Mouse (Mus musculus) megakaryocyte, adult 5-6 weeks (primary cell): ENCODE measurements around the gene Gngt2. TPM values are rescaled to one million over a fixed set of nuclear protein-coding genes. Genes with fewer than 3 reads are reported as not detected.

Experiments used
- ATAC-seq: 2 replicates; pipeline ENCODE4 v1.8.0; 2016; ENCODE audit warnings: mild to moderate bottlenecking, inconsistent platforms; ENCODE audit not compliant: poor library complexity, severe bottlenecking
- total RNA-seq, 2 experiments: library from RNA; stranded (forward) in 1 of 2; stranded (reverse) in 1 of 2; fragments of 153-499, 151-499 nt in 1 of 2; fragments of 221-1000, 200-1000 nt in 1 of 2; gene quantifications; 2 replicates each; pipeline versions ENCODE4 v1.2.3 to v1.2.4; 2015 to 2017

Gngt2 gene
- total RNA-seq (2015) (92.0 and 95.7 TPM in 2 replicates), total RNA-seq (2017) (64.0 and 66.6 TPM in 2 replicates)

DNA sequence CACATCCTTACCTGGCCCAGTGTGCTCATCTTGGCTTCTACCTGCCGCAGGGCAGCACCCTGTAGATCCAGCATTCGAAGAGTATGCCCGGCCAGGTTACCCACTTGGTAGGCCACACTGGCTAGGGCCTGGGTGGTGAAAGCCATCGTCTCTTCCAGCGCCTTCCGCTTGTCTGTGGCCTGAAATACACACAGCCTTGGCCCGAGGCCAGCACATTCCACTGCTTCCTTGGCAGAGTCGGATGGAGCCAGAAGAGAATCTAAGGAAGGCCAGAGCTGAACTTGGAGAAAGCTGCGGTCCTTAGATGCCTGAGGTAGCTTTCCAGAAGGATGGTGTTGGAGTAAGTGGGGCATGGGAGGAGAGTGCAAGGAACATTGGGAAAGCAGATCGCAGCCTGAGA, at the start of gene Gngt2:
TSS of gene Gngt2 (plus strand) at position 158 of the 400 bp plus-strand sequence.
- ATAC-seq, result no peak

DNA sequence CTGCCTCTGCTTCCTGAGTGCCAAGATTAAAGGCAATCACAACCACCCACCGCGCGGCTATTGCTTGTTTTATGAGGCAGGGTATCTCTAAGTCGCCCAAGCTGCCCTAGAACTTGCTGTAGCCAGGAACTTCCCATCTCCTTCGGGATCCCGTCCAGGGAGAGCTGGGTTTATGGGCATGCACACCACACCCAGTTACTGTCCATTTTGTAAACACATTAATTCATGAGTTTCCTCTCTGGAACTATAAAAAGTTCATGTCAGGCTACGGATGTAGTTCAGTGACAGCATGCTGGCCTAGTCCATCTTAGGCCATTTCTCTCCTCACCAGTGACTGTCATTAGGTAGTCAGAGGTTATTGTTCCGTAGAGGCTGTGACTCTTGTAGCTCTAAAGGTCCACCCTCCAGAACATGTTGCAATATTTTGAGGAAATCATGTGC, 47.5 kb upstream of the Gngt2 start:
- ATAC-seq, result peak; percentile 84

DNA sequence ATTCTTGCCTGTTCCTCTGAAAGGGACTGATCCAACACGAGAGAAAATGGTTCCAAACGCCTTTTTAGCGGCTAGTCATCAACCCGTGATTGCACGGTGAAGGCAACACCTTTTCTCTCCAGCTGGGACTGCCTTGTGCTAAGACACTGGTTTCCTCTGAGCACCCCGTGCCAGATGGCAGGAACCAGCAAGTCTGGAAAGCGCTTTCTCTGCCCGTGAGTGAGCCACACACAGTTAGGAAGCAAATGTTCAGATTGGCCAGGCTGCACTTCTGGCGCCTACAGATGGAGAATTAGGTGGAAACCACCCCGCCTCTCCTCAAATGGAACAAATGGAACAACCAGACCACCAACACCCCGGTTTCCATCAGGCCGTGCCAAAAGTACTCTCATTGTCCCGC, 45.2 kb upstream of the Gngt2 start:
- no peak for ATAC-seq

DNA sequence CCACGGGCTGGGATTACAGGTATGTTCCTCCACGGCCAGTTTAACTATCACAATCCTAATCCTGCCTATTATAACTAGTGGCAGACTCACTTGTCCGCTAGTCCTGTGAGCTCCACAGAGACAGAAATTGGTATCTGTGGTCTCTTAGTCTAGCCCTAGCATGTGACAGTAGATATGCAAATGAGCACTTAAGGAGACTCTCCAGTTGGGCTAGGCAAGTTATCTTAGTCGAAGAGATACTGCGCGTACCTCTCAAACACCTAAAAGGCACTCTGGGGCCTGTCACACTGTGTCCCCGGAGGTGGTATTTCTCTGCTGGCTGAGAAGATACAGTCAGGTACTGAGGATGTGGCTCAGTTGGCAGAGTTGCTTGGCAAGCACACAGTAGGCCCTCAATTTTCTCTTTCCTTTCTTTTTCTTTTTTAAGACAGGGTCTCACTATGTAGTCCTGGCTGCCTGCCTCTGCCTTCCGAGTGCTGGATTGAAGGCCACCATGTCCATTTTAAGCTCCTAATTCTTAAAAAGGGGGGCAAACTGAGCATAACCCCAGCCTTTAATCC, 44.0 kb upstream of the Gngt2 start:
- ATAC-seq, result no peak

DNA sequence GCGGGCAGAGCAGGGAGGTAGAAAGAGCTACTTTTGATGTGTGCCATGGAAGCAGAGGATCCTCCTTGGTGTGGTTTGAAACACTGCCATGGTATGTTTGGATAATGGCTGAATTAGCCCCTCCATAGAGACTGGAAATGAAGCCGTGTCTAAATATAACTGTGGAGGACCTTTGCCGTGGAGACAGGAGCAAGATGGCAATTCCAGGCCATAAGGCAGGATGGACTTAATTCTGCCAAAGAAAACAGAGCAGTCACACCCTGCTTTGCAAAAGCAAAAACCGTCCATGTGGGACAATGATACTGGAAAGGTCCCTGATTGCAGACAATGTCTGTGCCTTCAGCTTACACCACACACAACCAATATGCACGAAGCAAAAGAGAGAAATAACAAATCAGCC, 42.8 kb upstream of the Gngt2 start:
- no peak for ATAC-seq

DNA sequence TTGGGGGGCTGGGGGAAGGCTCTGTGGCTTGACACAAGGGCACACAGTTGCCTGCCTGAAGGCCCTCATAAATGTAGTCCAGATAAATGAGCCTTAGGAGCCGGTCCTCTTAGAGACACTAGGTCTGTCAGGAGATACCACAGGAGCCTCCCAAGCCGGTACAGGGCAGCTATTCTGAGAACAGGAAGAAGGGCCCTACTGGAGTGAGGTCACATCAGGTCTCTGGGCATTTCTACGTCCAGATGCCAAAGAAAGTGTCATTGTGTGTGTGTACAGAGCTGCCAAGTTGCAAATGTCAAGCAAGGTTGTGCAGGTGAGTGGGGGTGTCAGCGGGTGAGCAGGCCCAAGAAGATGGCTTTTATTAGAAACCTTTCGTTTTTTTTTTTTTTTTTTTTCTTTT, 41.4 kb upstream of the Gngt2 start:
- ATAC-seq, result 0 out of 2 replicates have a peak, but pooled peaks have one; percentile 29

DNA sequence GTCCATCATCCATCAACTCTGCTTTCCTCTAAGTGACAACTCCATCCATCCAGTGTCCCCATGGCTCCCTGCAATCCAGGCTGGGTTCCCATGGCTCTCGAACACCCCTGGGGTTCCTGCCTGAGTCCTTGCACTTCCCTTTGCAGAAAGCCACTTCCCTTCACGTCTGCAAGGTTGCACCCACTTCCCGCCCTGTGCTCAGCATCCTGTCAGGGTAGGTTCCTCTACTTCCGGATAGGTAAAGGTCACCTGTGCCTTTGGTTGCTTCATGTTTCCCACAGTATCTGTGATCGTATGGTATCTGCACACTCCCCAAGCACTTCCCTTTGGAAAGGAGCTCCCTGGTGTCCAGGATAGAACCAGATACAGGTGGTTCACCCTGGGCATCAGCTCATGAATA, 32.0 kb upstream of the Gngt2 start:
- peak; percentile 72 for ATAC-seq

DNA sequence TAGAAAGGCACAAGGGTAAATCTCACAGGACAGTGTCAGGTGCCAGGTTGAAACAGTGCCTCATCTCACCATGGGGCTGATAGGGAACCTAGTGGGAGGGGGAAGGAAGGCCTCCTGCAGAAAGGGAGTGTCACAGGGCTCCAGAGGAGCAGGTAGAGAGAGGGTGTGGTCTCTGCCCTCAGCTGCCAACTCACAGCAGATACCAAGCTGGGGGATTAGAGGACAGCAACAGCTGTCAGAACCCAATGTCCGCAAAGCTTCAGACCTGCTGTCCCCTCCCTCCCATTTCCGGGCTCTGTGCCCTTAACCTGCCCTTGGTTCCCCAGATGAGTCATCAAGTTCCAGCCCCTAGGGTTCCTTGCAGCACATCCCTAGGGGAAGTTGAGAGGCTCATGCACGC, 31.5 kb upstream of the Gngt2 start:
- peak; percentile 86 for ATAC-seq

DNA sequence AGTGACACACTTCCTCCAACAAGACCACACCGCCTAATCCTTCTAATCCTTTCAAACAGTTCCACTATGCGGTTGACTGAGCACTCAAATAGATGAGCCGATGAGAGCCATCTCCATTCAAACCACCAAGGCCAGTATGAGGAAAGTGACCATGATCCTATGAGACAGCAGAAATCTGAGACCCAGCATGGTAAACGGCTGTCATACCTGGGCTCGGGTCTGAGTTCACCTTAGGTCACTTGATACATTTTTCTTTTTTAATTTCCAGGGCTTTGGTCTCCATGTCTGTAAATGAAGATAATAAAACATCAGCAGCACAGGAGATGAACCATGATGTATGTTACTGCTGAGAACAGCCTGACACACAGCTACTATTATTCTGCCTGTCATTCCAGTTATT, 29.1 kb upstream of the Gngt2 start:
- ATAC-seq, result no peak

DNA sequence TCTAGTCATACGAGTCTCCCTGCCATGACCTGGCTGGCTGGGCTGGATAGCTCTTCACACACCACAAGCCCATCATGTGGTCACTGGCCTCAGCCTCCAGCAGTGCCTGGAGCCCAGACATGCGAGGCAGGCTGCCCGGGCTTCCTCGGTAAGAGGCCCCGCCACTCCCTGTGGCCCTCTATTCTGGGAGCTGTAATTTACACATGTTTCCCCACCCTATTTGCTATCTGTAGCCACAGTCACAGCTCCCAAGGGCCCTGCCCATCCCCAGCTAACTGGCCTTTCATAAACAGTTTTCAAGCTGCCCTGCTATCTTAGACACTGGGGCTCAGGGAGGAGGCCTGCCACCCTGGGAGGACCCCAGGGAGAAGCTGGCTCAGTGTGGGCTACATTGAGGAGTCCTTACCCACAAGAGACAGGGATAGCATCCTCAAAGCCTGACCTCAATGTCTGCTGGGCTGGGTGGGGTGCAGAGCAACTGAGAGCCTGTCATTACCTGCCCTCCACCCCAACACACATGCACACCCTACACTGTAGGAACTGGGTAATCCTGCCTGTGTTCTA, 28.5 kb upstream of the Gngt2 start:
- ATAC-seq, result no peak

DNA sequence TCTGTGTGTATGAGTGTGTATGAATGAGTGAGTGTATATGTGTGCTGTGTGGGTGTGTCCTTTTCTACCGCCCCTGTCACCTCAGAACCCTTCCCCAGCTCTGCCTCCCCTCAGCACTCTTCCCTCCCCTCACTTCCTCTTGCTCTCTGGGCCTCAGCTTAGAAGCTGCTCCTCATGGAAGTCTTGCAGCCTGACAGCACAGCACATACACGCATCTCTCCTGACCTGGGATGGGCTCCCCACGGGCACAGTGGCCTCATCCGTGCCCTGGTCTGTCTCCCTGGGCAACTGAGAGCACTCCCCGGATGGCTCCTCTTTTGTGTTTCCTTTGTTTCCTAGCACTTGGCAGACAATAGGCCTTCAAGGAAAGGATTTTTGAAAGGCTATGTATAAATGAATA, 27.4 kb upstream of the Gngt2 start:
- no peak for ATAC-seq

DNA sequence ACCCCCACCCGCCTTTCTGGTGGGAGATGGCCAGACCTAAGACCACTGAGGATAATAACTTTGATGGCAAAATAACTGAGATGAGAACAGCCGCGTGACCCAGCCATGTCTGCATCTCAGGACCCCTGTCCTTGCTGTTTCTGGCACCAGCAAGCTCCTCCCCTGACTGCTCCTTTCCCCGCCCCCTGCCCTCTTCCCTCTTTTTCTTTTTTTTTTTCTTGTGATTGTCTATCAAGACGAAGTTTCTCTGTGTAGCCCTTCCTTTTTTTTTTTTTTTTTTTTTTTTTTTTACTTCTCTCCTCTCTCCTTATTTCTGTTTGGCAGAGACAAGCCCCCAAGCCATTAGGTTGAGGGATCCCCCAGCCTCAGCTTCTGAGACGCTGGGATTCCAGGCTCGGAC, 26.2 kb upstream of the Gngt2 start:
- ATAC-seq, result 0 out of 2 replicates have a peak, but pooled peaks have one; percentile 27

DNA sequence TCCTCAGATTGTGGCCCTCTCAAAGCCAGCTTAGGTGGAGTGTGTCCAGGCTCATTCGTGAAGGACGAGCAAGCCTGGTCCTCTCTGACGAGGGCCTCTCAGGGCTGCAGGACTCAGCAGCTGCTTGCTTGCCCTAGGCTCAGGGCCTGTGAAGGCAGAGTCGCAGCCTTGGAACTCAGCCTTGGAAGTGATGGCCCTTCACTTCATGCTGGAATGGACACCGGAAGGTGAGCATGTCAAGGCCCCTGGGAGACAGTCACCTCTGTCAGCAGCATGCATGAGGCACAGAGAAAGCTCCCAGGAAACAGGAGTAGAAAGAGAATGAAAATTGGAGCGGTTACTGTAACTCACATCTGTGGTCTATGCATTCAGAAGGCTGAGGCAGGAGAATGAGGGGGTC, 25.3 kb upstream of the Gngt2 start:
- ATAC-seq, result no peak

DNA sequence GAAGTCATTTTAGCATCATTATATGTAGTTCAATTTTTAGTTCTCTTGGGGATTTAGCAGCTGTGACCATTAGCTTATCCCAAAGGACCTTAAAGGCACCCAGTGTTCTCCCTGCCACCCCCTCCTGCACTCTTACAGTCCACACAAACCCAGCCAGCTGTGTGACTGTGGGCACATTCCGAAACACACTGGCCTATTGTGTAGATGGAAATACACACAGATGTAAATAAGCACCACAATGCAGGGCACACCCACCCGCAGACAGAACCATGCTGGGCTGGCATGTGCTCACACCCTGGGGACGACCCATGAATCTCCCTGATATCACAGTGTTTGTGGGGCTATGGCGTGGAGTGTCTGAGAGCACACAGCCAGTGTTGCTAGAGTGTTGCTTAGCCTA, 24.8 kb upstream of the Gngt2 start:
- ATAC-seq, result no peak

DNA sequence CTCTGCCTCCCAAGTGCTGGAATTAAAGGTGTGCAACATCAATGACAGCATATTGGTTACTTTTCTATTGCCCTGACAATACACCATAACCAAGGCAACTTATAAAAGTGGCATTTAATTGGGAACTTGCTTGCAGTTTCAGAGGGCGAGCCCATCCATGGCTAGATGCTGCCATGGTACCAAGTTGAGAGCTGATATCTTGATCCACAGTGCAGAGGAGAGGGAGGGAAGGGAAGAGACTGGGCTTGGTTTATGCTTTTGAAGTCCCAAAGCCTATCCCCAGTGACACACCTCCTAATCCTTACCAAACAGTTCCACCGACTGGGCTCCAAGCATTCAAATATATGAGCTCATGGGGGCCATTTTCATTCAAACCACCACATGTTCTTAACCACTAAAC, 22.9 kb upstream of the Gngt2 start:
- ATAC-seq, result no peak

DNA sequence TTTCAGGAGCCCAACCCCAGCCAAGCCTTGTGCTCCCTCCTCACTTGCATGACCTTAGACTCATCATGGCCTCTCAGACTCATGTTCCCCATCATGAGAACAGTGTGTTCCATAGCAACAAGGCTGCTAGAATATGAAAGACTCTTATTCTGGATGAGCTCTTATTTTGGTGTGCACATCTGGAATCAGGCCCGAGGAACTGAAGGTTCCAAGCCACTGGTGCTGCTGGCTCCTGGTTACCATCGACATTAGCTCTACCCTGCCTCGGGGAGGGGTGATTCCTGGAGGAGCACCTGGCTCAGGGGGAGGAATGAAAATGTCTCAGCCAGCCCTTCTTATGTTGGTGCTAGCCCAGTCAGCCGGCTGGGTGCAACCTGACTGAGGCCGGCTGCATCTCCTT, 22.2 kb upstream of the Gngt2 start:
- ATAC-seq, result no peak

DNA sequence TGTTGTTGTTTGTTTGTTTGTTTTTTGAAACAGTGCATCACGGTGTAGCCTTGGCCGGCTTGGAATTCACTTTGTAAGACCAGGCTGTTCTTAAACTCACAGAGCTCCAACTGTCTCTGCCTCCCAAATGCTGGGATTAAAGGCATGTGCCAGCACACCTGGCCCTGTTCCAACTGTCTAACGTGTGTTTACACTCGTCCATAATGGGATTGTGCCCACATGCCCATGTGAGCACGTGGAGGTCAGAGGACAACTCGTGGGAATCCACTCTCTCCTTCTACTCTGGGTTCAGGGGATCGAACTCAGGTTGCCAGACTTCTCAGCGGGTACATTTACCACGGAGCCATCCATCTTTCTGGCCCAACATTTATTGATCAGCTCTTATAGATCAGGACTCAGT, 21.6 kb upstream of the Gngt2 start:
- ATAC-seq, result no peak

DNA sequence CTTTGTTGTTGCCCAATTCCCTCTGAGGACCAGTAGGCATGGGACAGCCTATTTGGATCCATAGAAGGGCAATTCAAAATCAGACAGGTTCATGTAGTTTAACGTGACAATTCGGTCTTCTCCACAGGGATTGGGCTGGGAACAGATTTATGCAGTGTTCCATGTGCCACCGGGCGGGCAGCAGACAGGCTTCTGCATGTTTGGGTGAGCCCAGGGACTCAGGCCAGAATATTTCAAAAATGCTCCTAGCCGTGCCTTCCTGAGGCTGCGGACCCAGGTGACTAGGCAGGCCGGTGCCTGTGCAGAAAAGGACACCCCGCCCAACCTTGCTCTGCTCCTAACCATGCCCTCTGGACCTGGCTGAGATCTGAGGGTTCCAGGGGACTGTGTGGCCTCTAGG, 17.9 kb upstream of the Gngt2 start:
- no peak for ATAC-seq

DNA sequence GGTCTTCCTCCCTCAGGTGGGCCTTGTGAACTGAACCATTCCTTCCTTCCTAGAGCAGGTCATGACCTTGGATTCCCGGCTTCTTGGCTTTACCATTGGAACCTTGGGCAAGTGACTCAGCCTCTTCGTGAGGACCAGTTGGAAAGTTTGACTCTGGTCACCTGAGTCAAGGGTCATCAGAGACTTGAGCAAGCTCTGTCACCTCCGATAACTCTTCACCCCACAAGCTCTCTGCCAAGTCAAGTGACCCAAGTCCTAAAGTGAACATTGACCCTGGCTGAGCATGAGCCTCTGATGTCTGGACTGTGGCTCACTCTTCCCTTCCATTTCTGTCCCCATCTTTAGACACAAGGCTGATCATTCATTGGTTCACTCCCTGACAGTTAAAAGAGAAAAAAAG, 15.5 kb upstream of the Gngt2 start:
- no peak for ATAC-seq

DNA sequence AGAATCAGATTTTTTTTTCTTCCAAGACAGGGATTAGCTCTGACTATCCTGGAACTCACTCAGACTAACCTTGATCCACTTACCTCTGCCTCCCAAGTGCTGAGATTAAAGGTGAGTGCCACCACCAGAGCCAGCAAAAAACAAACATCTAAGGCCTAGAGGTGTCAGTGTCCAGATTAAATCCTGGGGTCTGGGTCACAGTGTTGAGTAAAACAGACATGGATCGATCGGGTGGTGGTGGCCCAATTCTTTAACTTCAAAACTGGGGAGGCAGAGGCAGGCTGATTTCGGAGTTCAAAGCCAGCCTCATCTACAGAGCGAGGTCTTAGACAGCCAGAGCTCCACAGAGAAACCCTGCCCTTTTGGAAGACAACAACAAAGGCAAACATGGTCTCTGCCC, 14.6 kb upstream of the Gngt2 start:
- ATAC-seq, result no peak

DNA sequence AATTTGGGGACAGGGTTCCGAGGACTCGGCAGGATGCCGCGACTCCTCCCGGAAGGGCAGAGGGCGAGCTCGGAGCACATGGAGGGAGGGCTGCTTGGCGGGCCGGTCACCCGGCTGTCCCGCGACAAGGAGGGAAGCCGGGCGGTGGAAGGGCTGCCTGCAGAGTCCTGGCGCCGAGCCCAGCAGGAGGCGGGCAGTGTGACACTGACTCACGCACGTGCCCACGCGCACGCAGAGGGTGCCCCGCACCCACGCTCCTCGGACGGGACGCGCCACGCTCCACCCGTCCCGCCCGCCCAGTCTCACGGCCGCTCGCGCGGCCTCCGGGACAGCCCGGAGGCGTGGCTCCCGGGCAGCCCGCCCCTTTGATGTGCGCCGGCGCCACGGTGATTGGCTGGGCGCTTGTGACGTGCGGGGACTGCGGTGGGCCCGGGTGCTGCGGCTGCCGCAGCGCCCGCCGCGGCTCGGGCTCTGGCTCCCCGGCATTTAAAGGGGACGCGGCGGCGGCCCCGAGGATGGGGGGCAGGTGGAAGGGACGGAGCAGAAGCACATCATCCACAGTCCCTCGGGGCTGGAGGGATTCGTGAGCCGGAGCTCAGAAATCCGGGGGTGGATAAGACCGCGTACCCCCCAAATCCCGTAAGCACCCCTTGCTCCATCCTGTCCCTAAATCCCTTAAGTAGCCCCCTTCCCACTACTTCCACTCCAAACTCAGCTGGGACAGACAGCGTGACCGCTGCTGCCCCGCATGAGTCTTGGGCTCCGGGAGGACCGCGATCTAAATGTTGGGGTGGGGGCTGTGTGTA, 12.7 kb upstream of the Gngt2 start, which contains the start of gene Phospho1:
TSS of gene Phospho1 (plus strand) at position 429 of the 806 bp plus-strand sequence.
- peak; percentile 93 for ATAC-seq

DNA sequence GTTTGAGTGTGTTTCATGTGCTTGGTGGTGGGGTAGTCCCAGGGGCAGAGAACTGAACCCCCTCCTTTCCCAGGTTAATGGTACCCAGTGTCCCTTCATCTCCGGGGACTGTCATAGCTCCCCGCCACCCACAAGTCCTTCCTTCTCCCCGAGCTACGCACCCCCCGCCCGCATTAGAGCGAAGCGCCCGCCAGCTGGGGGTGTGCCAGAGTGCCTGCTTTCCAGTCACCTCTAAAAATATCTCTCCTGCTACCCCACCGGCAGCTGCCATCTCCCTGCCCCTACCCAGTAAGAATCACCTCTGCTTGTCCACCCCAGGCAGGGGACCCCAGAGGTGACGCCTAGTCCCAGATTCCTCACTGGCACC, 12.2 kb upstream of the Gngt2 start:
- 0 out of 2 replicates have a peak, but pooled peaks have one; percentile 9 for ATAC-seq
